Mouse (Mus musculus) hindbrain, embryonic 11.5 days (tissue): Measurements from ENCODE around the gene Eif1. TPM values are rescaled to one million over a fixed set of nuclear protein-coding genes. Genes with fewer than 3 reads are reported as not detected.

Experiments
- ATAC-seq: fragments of 200-750 bp; cut with Nextera tagmentation; 2 replicates; pipeline ENCODE4 v1.8.0; 2017; ENCODE audit warnings: mild to moderate bottlenecking, moderate TSS enrichment, moderate library complexity; ENCODE audit not compliant: low FRiP score
- DNase-seq: peaks from one replicate; pipeline ENCODE4 v3.0.0-alpha.2; 2015; ENCODE audit warnings: low spot score
- H3K27ac ChIP-seq: fragments of 300-500 bp; sonication (generic); 2 replicates; pipeline ENCODE4 v1.5.1; 2014; ENCODE audit warnings: mild to moderate bottlenecking, low read depth, low read length
- H3K27me3 ChIP-seq: fragments of 300-500 bp; sonication (generic); 2 replicates; pipeline ENCODE4 v1.6.1; 2014; ENCODE audit warnings: mild to moderate bottlenecking, low read length, moderate library complexity, mixed read lengths; ENCODE audit not compliant: control insufficient read depth, insufficient read depth
- H3K36me3 ChIP-seq: fragments of 300-500 bp; sonication (generic); 2 replicates; pipeline ENCODE4 v1.6.1; 2014; ENCODE audit warnings: mild to moderate bottlenecking, low read length, moderate library complexity, mixed read lengths; ENCODE audit not compliant: control insufficient read depth, insufficient read depth
- H3K4me1 ChIP-seq: fragments of 300-500 bp; sonication (generic); replicated peaks from 2 replicates; pipeline ENCODE4 v1.6.1; 2014; ENCODE audit warnings: low read length, mixed read lengths; ENCODE audit not compliant: control insufficient read depth, insufficient read depth
- H3K4me2 ChIP-seq: fragments of 300-500 bp; sonication (generic); replicated peaks from 2 replicates; pipeline ENCODE4 v1.6.1; 2014; ENCODE audit warnings: mild to moderate bottlenecking, low read depth, low read length
- H3K4me3 ChIP-seq: fragments of 300-500 bp; sonication (generic); 2 replicates; pipeline ENCODE4 v1.5.1; 2014; ENCODE audit warnings: low read depth, low read length
- H3K9ac ChIP-seq: fragments of 300-500 bp; sonication (generic); 2 replicates; pipeline ENCODE4 v1.6.1; 2014; ENCODE audit warnings: low read depth, low read length
- H3K9me3 ChIP-seq: fragments of 300-500 bp; sonication (generic); 2 replicates; pipeline ENCODE4 v1.6.1; 2016; ENCODE audit warnings: low read length; ENCODE audit not compliant: control insufficient read depth
- WGBS: fragments of 180-500 bp; shearing (Covaris S2); extraction: QIAGEN DNeasy Blood & Tissue Kit; methylation state at CpG from one replicate; pipeline ENCODE4 v1.1.7; 2014; 5-methylcytosine and 5-hydroxymethylcytosine counted together
- polyA plus RNA-seq: library from polyadenylated mRNA; unstranded; fragments of >200 nt; fragmentation: Nextera tagmentation; extraction: Ambion mirVana; gene quantifications from 2 replicates; pipeline ENCODE4 v1.2.1, GENCODE M21; 2014

Eif1 gene
- polyA plus RNA-seq, 1 experiment from 2014 or later = 1,853 TPM

- H3K9me3 ChIP-seq = no peaks in the 10 kb centered on the region
- ATAC-seq (no peak), DNase-seq (no peak)
- no peak overlapping the region for H3K4me2 ChIP-seq
- no peaks in the 10 kb centered on the region for H3K36me3 ChIP-seq
- 78% methylated on average over 4 of the region's 4 CpGs for WGBS
- no peaks in the 10 kb centered on the region for H3K27me3 ChIP-seq
- no peak overlapping the region for H3K4me3 ChIP-seq
- H3K9ac ChIP-seq = no peak overlapping the region
- no peaks in the 10 kb centered on the region for H3K4me1 ChIP-seq
- H3K27ac ChIP-seq = no peak overlapping the region
These were observed 34.7 kb upstream of the Eif1 start for GRCm38 (mm10) chr11:100284988-100285387.

- Histone ChIP-seq H3K27ac (no peak overlapping the region), H3K4me3 (no peak overlapping the region), H3K27me3 (no peaks in the 10 kb centered on the region), H3K9me3 (no peaks in the 10 kb centered on the region), H3K4me2 (no peak overlapping the region), H3K36me3 (no peaks in the 10 kb centered on the region), H3K9ac (0 out of 2 replicates have a peak overlapping the region, but pooled peaks have one; percentile 15), H3K4me1 (no peaks in the 10 kb centered on the region)
- DNase-seq = no peak
- WGBS = 44% methylated on average over 10 of the region's 10 CpGs
- no peak for ATAC-seq
These were observed 32.7 kb upstream of the Eif1 start for GRCm38 (mm10) chr11:100287024-100287423.

GRCm38 (mm10) chr11:100288942-100289341 lies 30.7 kb upstream of the Eif1 start:
- H3K27ac ChIP-seq = no peak overlapping the region
- H3K4me3 ChIP-seq = no peak overlapping the region
- WGBS = 91% methylated on average over 6 of the region's 6 CpGs
- H3K4me2 ChIP-seq = no peak overlapping the region
- ATAC-seq (no peak), DNase-seq (no peak)
- no peaks in the 10 kb centered on the region for H3K9me3 ChIP-seq
- no peaks in the 10 kb centered on the region for H3K27me3 ChIP-seq
- H3K9ac ChIP-seq = no peak overlapping the region
- H3K4me1 ChIP-seq = no peaks in the 10 kb centered on the region
- no peaks in the 10 kb centered on the region for H3K36me3 ChIP-seq

- Histone ChIP-seq H3K27me3 (no peaks in the 10 kb centered on the region), H3K27ac (no peak overlapping the region), H3K9me3 (no peaks in the 10 kb centered on the region), H3K9ac (no peak overlapping the region), H3K4me3 (no peak overlapping the region), H3K4me2 (no peak overlapping the region), H3K4me1 (no peaks in the 10 kb centered on the region), H3K36me3 (no peaks in the 10 kb centered on the region)
- DNase-seq = no peak
- no peak for ATAC-seq
- WGBS = 45% methylated on average over 5 of the region's 5 CpGs
These were observed 29.4 kb upstream of the Eif1 start for GRCm38 (mm10) chr11:100290235-100290634.

- Histone ChIP-seq H3K9ac (no peak overlapping the region), H3K4me2 (no peak overlapping the region), H3K36me3 (no peaks in the 10 kb centered on the region), H3K4me3 (no peak overlapping the region), H3K27ac (no peak overlapping the region), H3K27me3 (no peaks in the 10 kb centered on the region), H3K9me3 (no peaks in the 10 kb centered on the region), H3K4me1 (no peaks in the 10 kb centered on the region)
- 45% methylated on average over 6 of the region's 6 CpGs for WGBS
- no peak for ATAC-seq
- no peak for DNase-seq
These were observed 26.8 kb upstream of the Eif1 start for GRCm38 (mm10) chr11:100292884-100293283.

- no peak overlapping the region for H3K4me2 ChIP-seq
- WGBS = 2% methylated on average over 10 of the region's 10 CpGs
- peak; percentile 94 for DNase-seq
These were observed 24.4 kb upstream of the Eif1 start for GRCm38 (mm10) chr11:100295308-100295707.

GRCm38 (mm10) chr11:100297801-100298200 lies 21.9 kb upstream of the Eif1 start:
- 42% methylated on average over 5 of the region's 5 CpGs for WGBS
- no peak overlapping the region for H3K4me2 ChIP-seq
- no peak overlapping the region for H3K9ac ChIP-seq
- H3K27ac ChIP-seq = no peak overlapping the region
- ATAC-seq (no peak), DNase-seq (peak; percentile 42)
- H3K36me3 ChIP-seq = no peaks in the 10 kb centered on the region
- no peaks in the 10 kb centered on the region for H3K9me3 ChIP-seq
- H3K27me3 ChIP-seq = no peaks in the 10 kb centered on the region
- no peaks in the 10 kb centered on the region for H3K4me1 ChIP-seq
- H3K4me3 ChIP-seq = no peak overlapping the region

More at GRCm38 (mm10) chr11:100295308-100295707, 24.4 kb upstream of the Eif1 start:
- H3K4me1 ChIP-seq = no peaks in the 10 kb centered on the region
- no peaks in the 10 kb centered on the region for H3K9me3 ChIP-seq
- no peak overlapping the region for H3K9ac ChIP-seq
- no peak overlapping the region for H3K27ac ChIP-seq
- H3K27me3 ChIP-seq = no peaks in the 10 kb centered on the region
- H3K36me3 ChIP-seq = no peaks in the 10 kb centered on the region
- peak; percentile 28 for ATAC-seq
- no peak overlapping the region for H3K4me3 ChIP-seq

GRCm38 (mm10) chr11:100298274-100299036 lies 21.2 kb upstream of the Eif1 start:
- Histone ChIP-seq H3K4me3 (no peak overlapping the region), H3K27me3 (no peaks in the 10 kb centered on the region), H3K4me2 (no peak overlapping the region), H3K27ac (no peak overlapping the region), H3K9me3 (no peaks in the 10 kb centered on the region), H3K9ac (no peak overlapping the region), H3K4me1 (no peaks in the 10 kb centered on the region), H3K36me3 (no peaks in the 10 kb centered on the region)
- WGBS = 19% methylated on average over 18 of the region's 18 CpGs
- peak; percentile 93 for DNase-seq
- peak; percentile 49; the same call in 1 of the 2 replicates for ATAC-seq

- Histone ChIP-seq H3K9ac (no peak overlapping the region), H3K9me3 (no peaks in the 10 kb centered on the region), H3K27ac (no peak overlapping the region), H3K4me1 (no peaks in the 10 kb centered on the region), H3K36me3 (no peaks in the 10 kb centered on the region), H3K27me3 (no peaks in the 10 kb centered on the region), H3K4me3 (no peak overlapping the region), H3K4me2 (no peak overlapping the region)
- 11% methylated on average over 5 of the region's 5 CpGs for WGBS
- ATAC-seq (no peak), DNase-seq (peak; percentile 87)
These were observed 19.4 kb upstream of the Eif1 start for GRCm38 (mm10) chr11:100300293-100300692.
